In genomic region chr1:136395073-136395472, GRCm38 (mm10) we compare ENCODE assay signal across 10 mouse cellular contexts. TPM values are rescaled to one million over a fixed set of nuclear protein-coding genes. Genes with fewer than 3 reads are reported as not detected.
DNase-seq lines count a peak whose midpoint lies in the region; ATAC-seq and TF ChIP-seq lines count a peak whose summit lies in the region.
"Had no signal": no experiment of that assay in that cellular context is flagged by ENCODE, and none has a peak within 500 bp of the region (broad histone marks: within the 10 kb centered on the region; RNA-seq: fewer than 3 reads in every experiment).

No protein-coding gene starts in this region.

- ATAC-seq in forebrain, embryonic 14.5 days = no peak
- ATAC-seq in midbrain, embryonic 11.5 days (ENCODE audit: low FRiP score) = no peak
- ATAC-seq: intestine, embryonic 16.5 days had no signal

- H3K9me3 ChIP-seq in ES-E14 (ENCODE audit: control insufficient read depth, insufficient read depth, low read depth, low read length) = no peaks in the 10 kb centered on the region
- H3K9me3 ChIP-seq in forebrain, embryonic 14.5 days (replicated peaks; ENCODE audit: control insufficient read depth, low read length) = no peaks in the 10 kb centered on the region
- no peaks in the 10 kb centered on the region for H3K9me3 ChIP-seq in midbrain, embryonic 11.5 days (ENCODE audit: control insufficient read depth, low read length)
- H3K9me3 ChIP-seq: lung, embryonic 15.5 days had no signal

- peak overlapping the region; percentile 30; the same call in 1 of the 2 replicates for H3K4me2 ChIP-seq in forebrain, embryonic 14.5 days (ENCODE audit: low read length)
- H3K4me2 ChIP-seq in midbrain, embryonic 11.5 days = peak overlapping the region; percentile 18; the same call in 1 of the 2 replicates
- H3K4me2 ChIP-seq: lung, embryonic 15.5 days had no signal

- H3K36me3 ChIP-seq in ES-E14 (ENCODE audit: control insufficient read depth, insufficient read depth, low read length, poor library complexity, severe bottlenecking) = no peaks in the 10 kb centered on the region
- H3K36me3 ChIP-seq in forebrain, embryonic 14.5 days (ENCODE audit: control insufficient read depth, insufficient read depth, low read length) = no peaks in the 10 kb centered on the region
- H3K36me3 ChIP-seq in midbrain, embryonic 11.5 days (ENCODE audit: control insufficient read depth, insufficient read depth, low read length) = no peaks in the 10 kb centered on the region
- H3K36me3 ChIP-seq: lung, embryonic 15.5 days had no signal

- no peak overlapping the region for H3K9ac ChIP-seq in ES-E14 (ENCODE audit: insufficient read depth, low read depth, low read length, poor library complexity, severe bottlenecking)
- H3K9ac ChIP-seq in forebrain, embryonic 14.5 days (ENCODE audit: low read length) = no peak overlapping the region
- H3K9ac ChIP-seq in midbrain, embryonic 11.5 days (ENCODE audit: low read length) = no peak overlapping the region
- H3K9ac ChIP-seq: lung, embryonic 15.5 days had no signal

- H3K4me1 ChIP-seq in ES-E14 (ENCODE audit: control insufficient read depth in 2 of 2, insufficient read depth in 2 of 2, low read length in 2 of 2, poor library complexity in 1 of 2) = peaks cover 1 to 3% of the 10 kb centered on the region in 2 experiments; a peak in 1 of 4 replicates
- no peaks in the 10 kb centered on the region for H3K4me1 ChIP-seq in forebrain, embryonic 14.5 days (ENCODE audit: control insufficient read depth, insufficient read depth, low read length)
- no peaks in the 10 kb centered on the region for H3K4me1 ChIP-seq in midbrain, embryonic 11.5 days (ENCODE audit: control insufficient read depth, insufficient read depth, low read length)
- H3K4me1 ChIP-seq: lung, embryonic 15.5 days had no signal

- in situ Hi-C loops in ES-E14 (cut with MboI; ENCODE audit: low sequenced_read_pairs in 2 of 2, unreplicated experiment in 2 of 2) = no loop called here

- no peaks in the 10 kb centered on the region for H3K27me3 ChIP-seq in forebrain, embryonic 14.5 days (replicated peaks; ENCODE audit: control insufficient read depth, insufficient read depth, low read length)
- H3K27me3 ChIP-seq in midbrain, embryonic 11.5 days (ENCODE audit: control insufficient read depth, insufficient read depth, low read length) = no peaks in the 10 kb centered on the region
- H3K27me3 ChIP-seq: lung, embryonic 15.5 days had no signal

- peak overlapping the region in 1 of 2 experiments; percentile 56; a peak in 2 of 4 replicates for H3K4me3 ChIP-seq in ES-E14 (ENCODE audit: insufficient read depth in 1 of 2, low read depth in 1 of 2, low read length in 2 of 2, poor library complexity in 1 of 2, severe bottlenecking in 1 of 2)
- H3K4me3 ChIP-seq in forebrain, embryonic 14.5 days (ENCODE audit: low read depth, low read length) = no peak overlapping the region
- no peak overlapping the region for H3K4me3 ChIP-seq in midbrain, embryonic 11.5 days (ENCODE audit: low read depth, low read length)
- H3K4me3 ChIP-seq: lung, embryonic 15.5 days had no signal

- H3K27ac ChIP-seq in ES-E14 (ENCODE audit: insufficient read depth, low read depth, low read length, poor library complexity, severe bottlenecking) = no peak overlapping the region
- no peak overlapping the region for H3K27ac ChIP-seq in forebrain, embryonic 14.5 days (ENCODE audit: low read depth, low read length)
- no peak overlapping the region for H3K27ac ChIP-seq in midbrain, embryonic 11.5 days (ENCODE audit: low read depth, low read length)
- H3K27ac ChIP-seq: lung, embryonic 15.5 days had no signal

- intact Hi-C loops in gastrocnemius, postnatal 14 days (cut with DNase I; ENCODE audit: low total_unique reads) = no loop called here

- peak; percentile 18 for DNase-seq in embryo, embryonic 10 days (ENCODE audit: low spot score)
- no peak for DNase-seq in embryo, embryonic 9.5 days (ENCODE audit: extremely low spot score)
- DNase-seq in ES-E14 (ENCODE audit: low read depth, low spot score) = no peak
- no peak for DNase-seq in forebrain, embryonic 14.5 days (ENCODE audit: low spot score)
- peak; percentile 81 for DNase-seq in midbrain, embryonic 11.5 days (ENCODE audit: low spot score, missing footprints)
- DNase-seq in ovary, postnatal 10 days (ENCODE audit: low spot score) = no peak
- DNase-seq in gastrocnemius, postnatal 14 days = no peak
- DNase-seq in frontal cortex, adult 2 months (ENCODE audit: extremely low spot score in 1 of 2, low spot score in 1 of 2) = no peak

- WGBS in forebrain, embryonic 14.5 days = 34% methylated on average over 5 of the region's 5 CpGs
- 34% methylated on average over 5 of the region's 5 CpGs for WGBS in midbrain, embryonic 11.5 days

TF ChIP-seq in ES-E14, 5 proteins besides CTCF, POLR2A, EP300 and RAD21:
- TF ChIP-seq CHD2 (IDR thresholded peaks at IDR 0.05; ENCODE audit: low read depth, low read length) = no peak
- 0 out of 2 replicates have a peak, but pooled peaks have one; percentile 15 for TF ChIP-seq ZNF384 (IDR thresholded peaks at IDR 0.05; ENCODE audit: low read depth, low read length)
TF ChIP-seq in ES-E14: peak in this region for 1.

RNA-seq across cellular contexts. Expression of gene Ddx59, which starts 20.0 kb away (rescaled TPM):
- 13.7 and 14.0 TPM in 2 replicates for total RNA-seq in ES-E14 (2012; rRNA removed)
- polyA plus RNA-seq in forebrain, embryonic 14.5 days (2014; fragmentation: Nextera tagmentation; extraction: Ambion mirVana) = 17.0 and 18.1 TPM in 2 replicates
- 20.3 and 20.5 TPM in 2 replicates for polyA plus RNA-seq in midbrain, embryonic 11.5 days (2014; fragmentation: Nextera tagmentation; extraction: Ambion mirVana)
- 10 to 100 TPM; 11.5 to 13.3 TPM for total RNA-seq in gastrocnemius, postnatal 14 days (2021)
- polyA plus RNA-seq in frontal cortex, adult 2 months (2012; rRNA removed) = 6.6 and 7.8 TPM in 2 replicates

RNA-seq across cellular contexts. Expression of gene Camsap2, which starts 49.2 kb away (rescaled TPM):
- total RNA-seq in ES-E14 (2012; rRNA removed) = 20.3 and 20.6 TPM in 2 replicates
- 39.5 and 45.8 TPM in 2 replicates for polyA plus RNA-seq in forebrain, embryonic 14.5 days (2014; fragmentation: Nextera tagmentation; extraction: Ambion mirVana)
- polyA plus RNA-seq in midbrain, embryonic 11.5 days (2014; fragmentation: Nextera tagmentation; extraction: Ambion mirVana) = 32.7 and 35.3 TPM in 2 replicates
- 10 to 100 TPM; 14.7 to 15.8 TPM for total RNA-seq in gastrocnemius, postnatal 14 days (2021)
- 53.6 and 53.7 TPM in 2 replicates for polyA plus RNA-seq in frontal cortex, adult 2 months (2012; rRNA removed)

Comparison
In these comparisons a context has a peak if more than half of its experiments do, and no peak if none do; other contexts are left out.
1. DNase-seq: peak in embryo, embryonic 10 days (single experiment) and midbrain, embryonic 11.5 days (single experiment); none in embryo, embryonic 9.5 days (single experiment), ES-E14 (single experiment), forebrain, embryonic 14.5 days (single experiment), ovary, postnatal 10 days (single experiment), gastrocnemius, postnatal 14 days (single experiment) and frontal cortex, adult 2 months (0 of 2).